Mouse (Mus musculus) CH12.LX (cell line): Measurements from ENCODE around the gene Atxn7l1.

Source experiments
- CTCF ChIP-seq, 2 experiments: IDR thresholded peaks in 1 of 2; conservative IDR thresholded peaks in 1 of 2; 2 replicates each; pipeline ENCODE4 v1.5.1; 2011 to 2012; ENCODE audit warnings: low read depth in 2 of 2, low read length in 2 of 2, improper control_type of control experiment in 1 of 2, inconsistent platforms in 1 of 2, mild to moderate bottlenecking in 1 of 2, moderate library complexity in 1 of 2
- EP300 ChIP-seq: IDR thresholded peaks from 2 replicates; pipeline ENCODE4 v1.6.1; 2011; ENCODE audit warnings: low read length, improper control_type of control experiment
- MEF2A ChIP-seq: IDR thresholded peaks from 2 replicates; pipeline ENCODE4 v1.6.1; 2014; ENCODE audit warnings: low read depth, mild to moderate bottlenecking, inconsistent platforms, low read length, improper control_type of control experiment, borderline replicate concordance
- POLR2AphosphoS2 ChIP-seq: IDR thresholded peaks from 2 replicates; pipeline ENCODE4 v1.6.1; 2011; ENCODE audit warnings: low read depth, low read length, improper control_type of control experiment

DNA sequence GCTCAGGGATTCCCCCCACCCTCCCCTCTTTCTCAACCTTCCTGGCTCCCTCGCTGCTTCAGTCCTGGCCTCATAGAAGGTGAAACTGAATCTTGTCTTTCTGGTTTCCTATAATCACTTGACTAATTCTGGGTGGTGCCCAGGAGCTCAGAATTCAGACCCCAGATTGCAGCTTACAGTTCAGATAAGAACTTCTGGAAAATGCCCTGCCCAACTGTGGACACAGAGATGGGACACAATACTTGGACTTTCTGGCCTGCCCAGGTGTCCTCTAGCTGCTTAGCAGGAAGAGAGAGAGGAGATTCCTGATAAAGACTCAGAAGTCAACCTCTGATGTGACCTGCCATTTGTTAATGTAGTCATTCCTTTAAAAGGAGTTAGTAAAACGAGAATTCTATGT lies 131.7 kb downstream of the Atxn7l1 start:
- TF ChIP-seq MEF2A (no peak), EP300 (no peak), POLR2AphosphoS2 (no peak), CTCF (conservative IDR thresholded peaks at IDR 0.05 in 1 of 2, IDR thresholded peaks at IDR 0.05 in 1 of 2; ENCODE audit: low read depth in 2 of 2, low read length in 2 of 2) (no peak)
